Mouse (Mus musculus) bone marrow, adult 2 months (tissue): ENCODE measurements around the gene Pgghg.

Experiments
- CTCF ChIP-seq: fragments of 200-500 bp; IDR thresholded peaks from 2 replicates; pipeline ENCODE4 v1.5.1; 2011; ENCODE audit warnings: low read length, control low read depth; ENCODE audit not compliant: control insufficient read depth, insufficient read depth
- POLR2A ChIP-seq: fragments of 200-500 bp; IDR thresholded peaks from 2 replicates; pipeline ENCODE4 v1.6.1; 2011; ENCODE audit warnings: low read depth, mild to moderate bottlenecking, control low read depth, low read length, borderline replicate concordance; ENCODE audit not compliant: control insufficient read depth

- TF ChIP-seq CTCF, result no peak
- no peak for TF ChIP-seq POLR2A
These were observed 27.0 kb upstream of the Pgghg start for GRCm38 (mm10) chr7:140914031-140914690.
